Mouse (Mus musculus): ENCODE measurements around the gene Kcnk7. TPM values are rescaled to one million over a fixed set of nuclear protein-coding genes. Genes with fewer than 3 reads are reported as not detected.
"Not testable (repeated sequence)": the region's sequence is repeated elsewhere in the genome, so short reads cannot be mapped to it uniquely, and the experiment has no call there.

Gene Kcnk7
- total RNA-seq, 1 experiment, result 0.67 TPM

- Histone ChIP-seq H3K4me1 (ENCODE audit: control insufficient read depth in 2 of 2, insufficient read depth in 2 of 2, low read length in 2 of 2, poor library complexity in 1 of 2) (peaks cover 4 to 13% of the 10 kb centered on the region in 2 experiments; a peak in 2 of 4 replicates), H3K9ac (ENCODE audit: insufficient read depth, low read depth, low read length, poor library complexity, severe bottlenecking) (no peak overlapping the region), H3K27ac (ENCODE audit: insufficient read depth, low read depth, low read length, poor library complexity, severe bottlenecking) (no peak overlapping the region), H3K9me3 (ENCODE audit: control insufficient read depth, insufficient read depth, low read depth, low read length) (no peaks in the 10 kb centered on the region), H3K4me3 (ENCODE audit: insufficient read depth in 1 of 2, low read depth in 1 of 2, low read length in 2 of 2, poor library complexity in 1 of 2, severe bottlenecking in 1 of 2) (no peak overlapping the region), H3K36me3 (ENCODE audit: control insufficient read depth, insufficient read depth, low read length, poor library complexity, severe bottlenecking) (peaks cover 45% of the 10 kb centered on the region)
- TF ChIP-seq MAFK (IDR thresholded peaks at IDR 0.05; ENCODE audit: insufficient read depth, low read depth, low read length), result no peak
- TF ChIP-seq ZC3H11A (IDR thresholded peaks at IDR 0.05; ENCODE audit: borderline replicate concordance, low read depth, low read length), result no peak
- TF ChIP-seq CHD2 (IDR thresholded peaks at IDR 0.05; ENCODE audit: low read depth, low read length), result no peak
- no peak for TF ChIP-seq ZNF384 (IDR thresholded peaks at IDR 0.05; ENCODE audit: low read depth, low read length)
- TF ChIP-seq HCFC1 (IDR thresholded peaks at IDR 0.05; ENCODE audit: borderline replicate concordance, insufficient read depth, low read length), result no peak
- in situ Hi-C loops (cut with MboI; ENCODE audit: low sequenced_read_pairs in 2 of 2, unreplicated experiment in 2 of 2), result no loop called here
- DNase-seq (ENCODE audit: low read depth, low spot score), result no peak
Measured at GRCm38 (mm10) chr19:5685861-5686260, 18.3 kb upstream of the Kcnk7 start.

- H3K4me1 ChIP-seq (ENCODE audit: control insufficient read depth in 2 of 2, insufficient read depth in 2 of 2, low read length in 2 of 2, poor library complexity in 1 of 2), result peaks cover 4 to 13% of the 10 kb centered on the region in 2 experiments; a peak in 2 of 4 replicates
- in situ Hi-C loops (cut with MboI; ENCODE audit: low sequenced_read_pairs in 2 of 2, unreplicated experiment in 2 of 2), result no loop called here
- DNase-seq (ENCODE audit: low read depth, low spot score), result no peak
- H3K4me3 ChIP-seq (ENCODE audit: insufficient read depth in 1 of 2, low read depth in 1 of 2, low read length in 2 of 2, poor library complexity in 1 of 2, severe bottlenecking in 1 of 2), result no peak overlapping the region
- peaks cover 44% of the 10 kb centered on the region for H3K36me3 ChIP-seq (ENCODE audit: control insufficient read depth, insufficient read depth, low read length, poor library complexity, severe bottlenecking)
- no peaks in the 10 kb centered on the region for H3K9me3 ChIP-seq (ENCODE audit: control insufficient read depth, insufficient read depth, low read depth, low read length)
- H3K9ac ChIP-seq (ENCODE audit: insufficient read depth, low read depth, low read length, poor library complexity, severe bottlenecking), result no peak overlapping the region
- no peak overlapping the region for H3K27ac ChIP-seq (ENCODE audit: insufficient read depth, low read depth, low read length, poor library complexity, severe bottlenecking)
- TF ChIP-seq ZNF384 (IDR thresholded peaks at IDR 0.05; ENCODE audit: low read depth, low read length) (no peak), CHD2 (IDR thresholded peaks at IDR 0.05; ENCODE audit: low read depth, low read length) (no peak), HCFC1 (IDR thresholded peaks at IDR 0.05; ENCODE audit: borderline replicate concordance, insufficient read depth, low read length) (no peak), ZC3H11A (IDR thresholded peaks at IDR 0.05; ENCODE audit: borderline replicate concordance, low read depth, low read length) (no peak), MAFK (IDR thresholded peaks at IDR 0.05; ENCODE audit: insufficient read depth, low read depth, low read length) (no peak)
Measured at GRCm38 (mm10) chr19:5686437-5686836, 17.7 kb upstream of the Kcnk7 start.

- Histone ChIP-seq H3K36me3 (ENCODE audit: control insufficient read depth, insufficient read depth, low read length, poor library complexity, severe bottlenecking) (peaks cover 42% of the 10 kb centered on the region), H3K4me1 (ENCODE audit: control insufficient read depth in 2 of 2, insufficient read depth in 2 of 2, low read length in 2 of 2, poor library complexity in 1 of 2) (peaks cover 4 to 13% of the 10 kb centered on the region in 2 experiments; a peak in 2 of 4 replicates)
- H3K4me3 ChIP-seq (ENCODE audit: insufficient read depth in 1 of 2, low read depth in 1 of 2, low read length in 2 of 2, poor library complexity in 1 of 2, severe bottlenecking in 1 of 2); DNase-seq (ENCODE audit: low read depth, low spot score); H3K9ac ChIP-seq (ENCODE audit: insufficient read depth, low read depth, low read length, poor library complexity, severe bottlenecking); in situ Hi-C loops (cut with MboI; ENCODE audit: low sequenced_read_pairs in 2 of 2, unreplicated experiment in 2 of 2); H3K27ac ChIP-seq (ENCODE audit: insufficient read depth, low read depth, low read length, poor library complexity, severe bottlenecking); H3K9me3 ChIP-seq (ENCODE audit: control insufficient read depth, insufficient read depth, low read depth, low read length): not testable (repeated sequence)
Measured at GRCm38 (mm10) chr19:5686954-5687353, 17.2 kb upstream of the Kcnk7 start.

- no peak for TF ChIP-seq MAFK (IDR thresholded peaks at IDR 0.05; ENCODE audit: insufficient read depth, low read depth, low read length)
- TF ChIP-seq ZNF384 (IDR thresholded peaks at IDR 0.05; ENCODE audit: low read depth, low read length), result no peak
- TF ChIP-seq ZC3H11A (IDR thresholded peaks at IDR 0.05; ENCODE audit: borderline replicate concordance, low read depth, low read length), result no peak
- no peak for TF ChIP-seq HCFC1 (IDR thresholded peaks at IDR 0.05; ENCODE audit: borderline replicate concordance, insufficient read depth, low read length)
- TF ChIP-seq CHD2 (IDR thresholded peaks at IDR 0.05; ENCODE audit: low read depth, low read length), result no peak
- Histone ChIP-seq H3K9ac (ENCODE audit: insufficient read depth, low read depth, low read length, poor library complexity, severe bottlenecking) (peak overlapping the region; percentile 81), H3K4me3 (ENCODE audit: insufficient read depth in 1 of 2, low read depth in 1 of 2, low read length in 2 of 2, poor library complexity in 1 of 2, severe bottlenecking in 1 of 2) (peak overlapping the region; percentile 81 to 90), H3K27ac (ENCODE audit: insufficient read depth, low read depth, low read length, poor library complexity, severe bottlenecking) (peak overlapping the region; percentile 68; the same call in 1 of the 2 replicates), H3K36me3 (ENCODE audit: control insufficient read depth, insufficient read depth, low read length, poor library complexity, severe bottlenecking) (peaks cover 40% of the 10 kb centered on the region), H3K4me1 (ENCODE audit: control insufficient read depth in 2 of 2, insufficient read depth in 2 of 2, low read length in 2 of 2, poor library complexity in 1 of 2) (peaks cover 4 to 13% of the 10 kb centered on the region in 2 experiments; a peak in 2 of 4 replicates), H3K9me3 (ENCODE audit: control insufficient read depth, insufficient read depth, low read depth, low read length) (no peaks in the 10 kb centered on the region)
- no peak for DNase-seq (ENCODE audit: low read depth, low spot score)
- in situ Hi-C loops (cut with MboI; ENCODE audit: low sequenced_read_pairs in 2 of 2, unreplicated experiment in 2 of 2), result no loop called here
Measured at GRCm38 (mm10) chr19:5687738-5688137, 16.4 kb upstream of the Kcnk7 start.
